Mouse (Mus musculus): Measurements from ENCODE around the gene Gm21970.

Gene Gm21970

DNA sequence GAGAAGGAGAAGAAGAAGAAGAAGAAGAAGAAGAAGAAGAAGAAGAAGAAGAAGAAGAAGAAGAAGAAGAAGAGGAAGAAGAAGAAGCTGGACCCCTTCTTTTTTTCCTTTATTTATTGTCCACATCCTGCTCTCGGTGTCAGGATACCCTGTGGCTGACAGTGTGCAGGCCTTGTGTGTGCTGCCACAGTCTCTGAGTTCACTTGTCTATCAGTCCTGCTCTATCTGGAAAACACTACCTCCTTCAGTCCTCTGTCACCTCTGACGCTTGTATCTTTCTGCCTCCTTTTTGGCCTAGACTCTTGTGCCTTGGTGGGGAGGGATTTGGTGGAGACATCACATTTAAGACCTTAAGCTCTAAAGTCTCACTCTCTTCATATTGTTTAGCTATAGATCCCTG, 71.9 kb downstream of the Gm21970 start:
- no peak for DNase-seq (ENCODE audit: low spot score in 2 of 2)

DNA sequence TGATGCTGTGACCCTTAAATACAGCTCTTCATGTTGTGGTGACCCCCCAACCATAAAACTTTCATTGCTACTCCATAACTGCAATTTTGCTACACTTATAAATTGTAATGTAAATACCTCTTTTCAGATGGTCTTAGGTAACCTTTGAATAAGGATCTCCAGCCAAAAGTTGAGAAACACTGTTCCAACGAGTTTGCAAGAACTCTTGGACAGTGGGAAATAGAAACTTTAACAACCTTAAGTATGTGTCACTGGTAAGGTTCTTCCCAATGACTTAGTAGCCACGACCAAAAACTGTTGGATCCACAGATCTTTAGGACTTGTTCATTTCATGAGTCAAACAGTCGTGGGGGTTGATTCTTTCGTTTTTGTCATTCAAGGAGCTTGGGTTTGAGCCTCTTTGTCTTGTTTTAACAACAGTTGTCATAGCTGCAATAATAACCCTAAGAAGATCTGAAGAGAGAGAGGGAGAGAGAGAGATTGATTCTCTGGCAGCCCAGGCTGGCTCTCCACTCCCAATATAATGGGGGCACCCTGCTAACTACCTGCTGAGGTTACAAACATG, 72.4 kb downstream of the Gm21970 start:
- DNase-seq (ENCODE audit: low spot score in 2 of 2): no peak

GRCm38 (mm10) chr16:91464594-91465504, 73.3 kb downstream of the Gm21970 start:
- peak; percentile 81 to 87 for DNase-seq (ENCODE audit: low spot score in 2 of 2)

DNA sequence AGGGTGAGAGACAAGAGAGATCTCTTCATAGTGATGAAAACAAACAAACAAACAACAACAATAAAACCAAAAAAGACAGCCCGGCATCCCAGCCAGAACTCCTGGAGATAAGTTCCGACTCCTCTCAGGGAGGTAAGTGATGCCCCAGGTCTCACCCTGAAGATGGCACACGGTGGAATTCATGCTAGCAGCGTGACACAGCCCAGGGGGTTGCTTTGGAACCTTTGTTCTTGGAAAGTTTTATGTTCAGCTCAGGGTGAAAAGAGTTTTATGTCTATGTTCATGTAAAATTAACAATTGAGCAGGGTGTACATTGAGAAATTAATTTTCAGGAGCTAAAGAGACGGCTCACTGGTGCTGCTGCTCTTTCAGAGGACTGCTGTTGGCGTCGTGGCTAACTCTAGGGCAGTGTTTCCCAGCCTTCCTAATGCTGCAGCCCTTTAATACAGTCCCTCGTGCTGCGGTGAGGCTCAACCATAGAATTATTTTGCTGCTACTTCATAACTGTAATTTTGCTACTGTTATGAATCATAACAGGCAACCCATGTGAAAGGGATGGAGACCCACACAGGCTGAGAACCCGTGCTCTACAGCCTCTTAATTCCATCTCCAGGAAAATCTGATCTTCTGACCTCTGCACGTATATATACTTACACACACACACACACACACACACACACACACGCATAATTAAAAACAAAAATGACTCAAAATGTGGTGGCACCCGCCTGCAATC, 74.2 kb downstream of the Gm21970 start:
- DNase-seq (ENCODE audit: low spot score in 2 of 2): no peak

DNA sequence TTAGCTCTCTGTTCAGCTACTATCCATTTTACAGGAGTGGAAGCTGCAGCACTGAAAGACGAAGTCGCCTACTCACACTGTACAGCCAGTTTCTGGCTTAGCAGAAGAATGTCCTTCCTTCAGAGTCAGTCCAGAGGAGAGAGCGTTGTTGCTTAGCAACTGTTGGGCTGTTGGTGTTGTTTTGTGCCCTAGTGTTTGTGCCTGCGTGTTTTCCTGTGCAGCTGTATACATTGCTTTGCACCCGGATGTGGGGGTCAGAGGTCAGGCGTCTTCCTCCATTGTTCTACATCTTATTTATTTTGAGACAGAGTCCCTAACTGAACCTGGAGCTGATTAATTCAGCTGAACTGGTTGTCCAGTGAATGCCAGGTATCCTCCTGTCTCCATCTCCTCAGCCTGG, 75.0 kb downstream of the Gm21970 start:
- DNase-seq (ENCODE audit: low spot score in 2 of 2): no peak

All from urinary bladder, postnatal 4 days (tissue).